Mouse (Mus musculus): ENCODE measurements around the gene Nop16.

- TF ChIP-seq POLR2A (IDR thresholded peaks at IDR 0.05; ENCODE audit: extremely low read depth, insufficient read depth, low read length) (no peak), CTCF (IDR thresholded peaks at IDR 0.05; ENCODE audit: extremely low read depth, insufficient read depth, low read length) (no peak)
These were observed 27.3 kb downstream of the Nop16 start for GRCm38 (mm10) chr13:54562562-54562961.
